Mouse (Mus musculus): ENCODE data around the gene Hivep3. TPM values are rescaled to one million over a fixed set of nuclear protein-coding genes. Genes with fewer than 3 reads are reported as not detected.
A peak's percentile ranks its signal among the peaks of the same experiment; 100 is the strongest.

The Hivep3 gene
- polyA plus RNA-seq, 1 experiment from 2014 or later, result 4.5 TPM

DNA sequence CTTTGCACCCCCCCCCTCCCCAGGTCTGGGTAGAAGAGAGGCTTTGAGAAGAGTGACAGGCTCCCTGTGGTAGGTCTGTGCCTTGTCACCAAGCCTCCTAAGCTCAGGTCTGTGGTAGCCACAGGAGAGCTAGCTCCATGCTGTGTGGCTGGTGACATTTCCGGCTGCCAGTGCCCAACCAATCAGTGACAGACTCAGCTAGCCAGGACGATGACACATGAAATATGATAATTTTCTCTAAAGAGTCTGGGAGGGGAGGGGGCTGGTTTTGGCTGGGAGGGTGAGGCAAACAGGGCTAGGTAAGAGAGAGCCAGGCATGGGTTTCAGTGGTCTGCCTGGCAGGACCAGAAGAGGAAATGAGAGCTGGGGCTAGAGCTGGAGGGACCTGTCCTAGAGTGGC, 79.2 kb downstream of the Hivep3 start:
- Histone ChIP-seq H3K27me3 (peaks cover 39% of the 10 kb centered on the region), H3K9ac (no peak overlapping the region), H3K4me2 (replicated peaks) (no peak overlapping the region), H3K36me3 (no peaks in the 10 kb centered on the region), H3K27ac (no peak overlapping the region), H3K4me3 (no peak overlapping the region), H3K4me1 (peaks cover 42% of the 10 kb centered on the region), H3K9me3 (replicated peaks) (no peaks in the 10 kb centered on the region)
- ATAC-seq (ENCODE audit: low FRiP score), result peak; percentile 29; the same call in 1 of the 2 replicates
- 4% methylated on average over 2 of the region's 2 CpGs for WGBS

DNA sequence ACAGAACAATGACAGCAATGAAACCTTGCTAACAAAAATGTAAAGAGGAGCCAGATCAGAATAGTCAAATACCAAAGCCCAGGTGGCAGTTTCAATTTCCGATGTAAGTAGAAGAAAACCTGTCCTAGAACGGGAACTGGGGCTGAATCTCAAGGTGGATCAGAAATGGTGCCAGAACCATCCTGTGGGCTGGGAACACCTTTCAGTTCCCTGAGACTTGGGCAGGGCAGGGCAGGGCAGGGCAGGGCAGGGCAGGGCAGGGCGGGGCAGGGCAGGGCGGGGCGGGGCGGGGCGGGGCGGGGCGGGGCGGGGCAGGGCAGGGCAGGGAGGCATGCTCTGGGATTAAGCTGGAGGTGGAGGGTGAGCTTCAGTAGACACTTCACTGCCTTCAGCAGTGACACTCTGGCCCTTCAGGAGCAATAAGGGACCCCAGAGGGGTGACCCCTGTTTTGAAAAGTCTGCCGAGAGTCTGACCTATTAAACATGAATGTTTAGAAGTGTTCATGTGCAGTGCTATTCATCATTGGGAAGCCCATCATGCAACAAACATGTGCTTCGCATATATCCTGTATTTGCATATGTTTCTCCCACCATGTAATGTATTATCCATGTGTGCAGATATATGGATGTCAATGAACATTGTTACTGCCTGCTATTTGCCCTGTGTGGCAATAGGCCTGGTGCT, 80.1 kb downstream of the Hivep3 start:
- peak; percentile 44; the same call in 1 of the 2 replicates for ATAC-seq (ENCODE audit: low FRiP score)
- no peaks in the 10 kb centered on the region for H3K36me3 ChIP-seq
- H3K9ac ChIP-seq, result no peak overlapping the region
- 10% methylated on average over 11 of the region's 12 CpGs for WGBS
- no peaks in the 10 kb centered on the region for H3K9me3 ChIP-seq (replicated peaks)
- peaks cover 39% of the 10 kb centered on the region for H3K27me3 ChIP-seq
- peak overlapping the region; percentile 92 for H3K4me2 ChIP-seq (replicated peaks)
- peak overlapping the region; percentile 78; the same call in 1 of the 2 replicates for H3K27ac ChIP-seq
- peak overlapping the region; percentile 58 for H3K4me3 ChIP-seq
- peaks cover 42% of the 10 kb centered on the region for H3K4me1 ChIP-seq

DNA sequence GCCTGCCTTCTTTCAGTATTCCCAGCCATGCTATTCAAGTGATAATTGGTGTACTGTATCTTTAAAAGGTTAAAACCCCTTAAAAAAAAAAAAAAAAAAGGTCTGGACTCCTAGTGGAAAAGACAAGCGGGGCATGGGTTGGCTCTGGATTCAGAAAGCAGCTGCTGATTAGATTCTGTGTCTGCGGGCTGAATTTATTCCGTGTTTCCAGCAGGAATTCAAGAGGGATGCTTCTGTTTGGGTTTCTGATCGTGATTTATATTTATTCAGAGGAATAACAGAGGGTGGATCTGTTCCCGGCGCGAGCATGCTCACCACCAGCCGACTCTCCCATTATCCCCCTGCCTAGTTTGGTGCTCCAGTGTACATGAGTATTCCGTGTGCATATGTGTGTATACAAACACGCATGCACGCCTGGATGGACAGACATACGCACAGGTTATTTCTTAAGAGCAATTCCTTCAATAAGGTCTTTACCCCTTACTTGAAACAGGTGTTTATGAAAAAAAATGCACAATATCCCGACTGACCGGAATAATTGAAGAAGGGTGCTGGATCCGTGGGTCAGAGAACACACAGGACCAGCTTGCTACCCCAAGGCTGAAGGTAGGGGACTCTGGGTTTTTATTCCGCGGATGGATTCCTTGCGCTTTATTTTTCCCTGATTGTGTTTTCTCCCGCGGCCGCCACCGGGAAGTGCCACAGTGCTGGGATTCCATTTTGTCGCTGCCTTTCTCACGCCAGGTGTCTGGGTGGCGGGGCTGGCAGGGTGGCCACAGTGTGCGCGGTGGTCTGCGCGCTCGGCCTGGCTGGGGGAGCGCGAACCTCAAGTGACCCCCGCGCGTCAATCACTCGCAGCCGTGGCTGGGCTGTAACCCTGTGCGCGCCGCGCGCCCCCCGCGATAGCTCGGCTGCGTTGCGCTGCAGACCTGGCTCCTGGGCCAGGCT, 80.9 kb downstream of the Hivep3 start:
- peak overlapping the region; percentile 92 for H3K4me2 ChIP-seq (replicated peaks)
- peak; percentile 49 for ATAC-seq (ENCODE audit: low FRiP score)
- peaks cover 39% of the 10 kb centered on the region for H3K27me3 ChIP-seq
- H3K36me3 ChIP-seq, result no peaks in the 10 kb centered on the region
- peak overlapping the region; percentile 71 for H3K9ac ChIP-seq
- H3K4me1 ChIP-seq, result peaks cover 42% of the 10 kb centered on the region
- peak overlapping the region; percentile 78 for H3K27ac ChIP-seq
- 1% methylated on average over 47 of the region's 47 CpGs for WGBS
- peak overlapping the region; percentile 58 for H3K4me3 ChIP-seq
- no peaks in the 10 kb centered on the region for H3K9me3 ChIP-seq (replicated peaks)

DNA sequence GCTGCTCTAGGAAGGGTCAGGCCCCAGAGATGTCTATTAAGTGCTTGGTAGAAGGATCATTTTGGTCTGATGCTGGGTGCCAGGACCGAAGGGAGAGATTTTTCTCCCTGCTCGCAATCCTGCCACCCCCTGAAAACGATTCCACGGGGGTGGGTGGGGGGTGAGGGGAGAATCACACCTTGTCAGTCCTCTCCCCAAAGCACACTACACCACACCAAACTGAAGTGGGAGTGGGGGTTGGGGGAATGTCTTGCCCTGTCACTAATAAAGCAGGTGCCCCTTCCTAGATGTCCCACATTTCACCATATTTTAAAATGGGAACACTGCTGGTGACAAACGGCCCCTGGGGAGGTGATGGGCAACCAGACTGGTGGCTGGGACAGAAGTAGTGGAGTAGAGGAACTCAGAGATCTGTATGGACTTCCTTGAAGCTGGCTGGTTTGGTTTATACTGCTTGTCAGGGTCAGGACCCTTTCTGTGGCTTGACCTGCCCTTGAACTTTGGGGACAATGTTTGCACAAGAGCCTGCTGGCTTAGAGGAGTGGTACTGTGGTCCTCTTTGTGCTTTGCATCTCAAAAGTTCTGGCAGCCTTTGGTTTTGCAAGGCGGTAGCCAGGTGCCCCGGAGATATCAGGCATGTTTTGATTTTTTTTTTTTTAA, 81.7 kb downstream of the Hivep3 start:
- peaks cover 42% of the 10 kb centered on the region for H3K4me1 ChIP-seq
- peak overlapping the region; percentile 92 for H3K4me2 ChIP-seq (replicated peaks)
- peak overlapping the region; percentile 71 for H3K9ac ChIP-seq
- H3K4me3 ChIP-seq, result peak overlapping the region; percentile 58
- H3K36me3 ChIP-seq, result no peaks in the 10 kb centered on the region
- H3K27ac ChIP-seq, result peak overlapping the region; percentile 78
- H3K27me3 ChIP-seq, result peaks cover 39% of the 10 kb centered on the region
- ATAC-seq (ENCODE audit: low FRiP score), result peak; percentile 46; the same call in 1 of the 2 replicates
- H3K9me3 ChIP-seq (replicated peaks), result no peaks in the 10 kb centered on the region
- WGBS, result 3% methylated on average over 7 of the region's 7 CpGs

DNA sequence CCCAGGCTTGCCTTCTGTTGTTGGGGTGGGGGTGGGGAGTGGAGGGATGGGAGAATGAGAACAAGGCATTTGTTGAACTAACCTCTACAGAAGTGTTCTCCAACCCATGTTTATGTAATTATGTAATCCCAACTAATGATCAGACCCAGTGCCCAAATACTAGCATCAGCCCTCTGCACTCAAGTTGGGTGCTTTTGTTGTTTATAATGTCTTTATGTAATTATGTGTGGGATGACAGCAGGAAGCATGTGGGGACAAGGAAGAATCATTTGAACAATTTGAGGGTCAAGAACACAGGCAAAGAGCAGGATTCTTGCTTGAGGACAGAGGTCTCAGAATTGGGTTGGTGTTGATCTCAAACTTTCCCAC, 82.2 kb downstream of the Hivep3 start:
- H3K27ac ChIP-seq, result no peak overlapping the region
- H3K27me3 ChIP-seq, result peaks cover 39% of the 10 kb centered on the region
- no peak overlapping the region for H3K4me3 ChIP-seq
- ATAC-seq (ENCODE audit: low FRiP score), result no peak
- H3K36me3 ChIP-seq, result no peaks in the 10 kb centered on the region
- no peaks in the 10 kb centered on the region for H3K9me3 ChIP-seq (replicated peaks)
- H3K4me2 ChIP-seq (replicated peaks), result peak overlapping the region; percentile 92; the same call in 1 of the 2 replicates
- H3K9ac ChIP-seq, result no peak overlapping the region
- H3K4me1 ChIP-seq, result peaks cover 42% of the 10 kb centered on the region

DNA sequence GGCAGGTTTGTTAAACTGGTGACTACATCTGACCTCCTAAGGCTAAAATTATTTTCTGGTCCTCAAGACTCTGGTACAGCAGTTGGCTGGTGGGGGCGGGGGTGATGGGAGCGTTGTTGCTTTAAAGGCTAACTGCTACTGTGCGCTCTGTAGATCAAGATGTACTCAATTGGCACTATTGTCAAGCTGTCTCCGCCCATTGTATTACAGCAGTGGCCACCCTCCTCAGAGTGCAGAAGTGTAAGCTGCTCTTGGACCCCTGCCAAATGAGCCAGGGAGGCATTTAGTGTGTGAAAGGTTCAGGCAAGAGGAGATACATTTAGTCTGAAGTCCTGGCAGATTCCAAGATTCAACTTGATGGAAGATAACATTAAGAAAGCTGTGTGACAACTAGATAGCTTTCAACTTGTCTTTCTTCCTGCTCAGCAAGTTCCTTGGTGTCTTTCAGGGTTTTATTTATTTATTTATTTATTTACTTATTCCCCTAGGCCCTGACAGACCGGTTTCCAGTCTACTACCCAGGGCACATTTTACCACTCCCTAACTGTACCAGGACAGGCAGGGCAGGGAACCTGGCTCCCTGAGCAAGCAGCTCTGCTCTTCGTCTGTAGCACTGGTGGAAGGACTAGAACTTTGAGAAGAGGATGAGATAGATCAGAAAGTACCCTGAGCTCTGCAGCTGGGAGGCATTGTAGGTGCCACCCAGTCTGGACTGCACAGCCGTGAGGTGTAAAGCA, 83.2 kb downstream of the Hivep3 start:
- no peaks in the 10 kb centered on the region for H3K9me3 ChIP-seq (replicated peaks)
- H3K36me3 ChIP-seq, result no peaks in the 10 kb centered on the region
- no peak overlapping the region for H3K27ac ChIP-seq
- no peak overlapping the region for H3K9ac ChIP-seq
- ATAC-seq (ENCODE audit: low FRiP score), result peak; percentile 57; the same call in 1 of the 2 replicates
- H3K4me3 ChIP-seq, result no peak overlapping the region
- H3K27me3 ChIP-seq, result peaks cover 31% of the 10 kb centered on the region
- H3K4me2 ChIP-seq (replicated peaks), result peak overlapping the region; percentile 11; the same call in 1 of the 2 replicates
- peaks cover 42% of the 10 kb centered on the region for H3K4me1 ChIP-seq
- WGBS, result 38% methylated on average over 7 of the region's 7 CpGs

DNA sequence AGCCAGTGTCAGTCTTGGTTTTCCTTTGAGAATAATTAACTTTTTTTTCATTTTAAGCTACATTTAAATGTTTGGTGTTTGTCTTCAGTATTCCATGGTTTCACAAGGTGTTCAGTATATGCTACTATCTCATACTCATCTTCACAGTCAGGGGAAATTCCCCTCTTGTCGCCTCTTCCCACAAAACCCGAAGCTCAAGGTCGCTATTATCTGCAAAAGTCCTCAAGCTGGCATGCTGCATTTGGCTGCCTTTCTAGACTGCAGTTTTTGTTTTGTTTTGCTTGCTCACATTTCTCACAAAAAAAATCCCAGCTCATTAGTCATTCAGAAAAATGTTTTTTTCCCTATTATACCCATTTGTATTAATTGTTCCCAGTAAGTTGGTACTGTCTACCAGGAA, 92.4 kb downstream of the Hivep3 start:
- H3K4me1 ChIP-seq, result no peaks in the 10 kb centered on the region
- H3K9ac ChIP-seq, result no peak overlapping the region
- H3K27ac ChIP-seq, result no peak overlapping the region
- no peaks in the 10 kb centered on the region for H3K36me3 ChIP-seq
- WGBS, result 88% methylated on average over 3 of the region's 3 CpGs
- no peak overlapping the region for H3K4me3 ChIP-seq
- no peaks in the 10 kb centered on the region for H3K9me3 ChIP-seq (replicated peaks)
- no peak for ATAC-seq (ENCODE audit: low FRiP score)
- H3K27me3 ChIP-seq, result no peaks in the 10 kb centered on the region
- no peak overlapping the region for H3K4me2 ChIP-seq (replicated peaks)

DNA sequence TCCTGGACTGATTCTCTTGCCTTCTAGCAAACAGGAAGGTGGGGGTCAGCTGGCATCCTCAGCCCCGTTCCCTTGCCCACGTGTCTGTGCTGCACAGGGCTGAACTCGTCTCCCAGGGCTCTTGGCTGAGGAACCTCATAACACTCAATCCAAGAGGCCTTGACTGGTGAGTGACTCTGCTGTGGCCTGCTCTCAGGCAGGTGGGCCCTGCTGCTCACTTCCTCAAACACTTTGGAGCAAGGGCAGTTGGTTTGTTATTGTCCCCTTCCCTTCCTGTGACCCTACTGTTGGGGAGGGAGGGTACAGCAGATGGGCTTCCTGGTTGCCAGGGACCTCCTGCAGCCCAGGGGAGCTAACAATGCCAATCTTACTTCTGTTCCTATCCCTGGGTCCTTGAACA, 94.8 kb downstream of the Hivep3 start:
- H3K9me3 ChIP-seq (replicated peaks), result no peaks in the 10 kb centered on the region
- H3K4me1 ChIP-seq, result no peaks in the 10 kb centered on the region
- no peak overlapping the region for H3K9ac ChIP-seq
- no peak overlapping the region for H3K4me2 ChIP-seq (replicated peaks)
- 82% methylated on average over 3 of the region's 3 CpGs for whole genome bisulfite sequencing
- H3K4me3 ChIP-seq, result no peak overlapping the region
- ATAC-seq (ENCODE audit: low FRiP score), result no peak
- no peaks in the 10 kb centered on the region for H3K36me3 ChIP-seq
- H3K27ac ChIP-seq, result no peak overlapping the region
- no peaks in the 10 kb centered on the region for H3K27me3 ChIP-seq

DNA sequence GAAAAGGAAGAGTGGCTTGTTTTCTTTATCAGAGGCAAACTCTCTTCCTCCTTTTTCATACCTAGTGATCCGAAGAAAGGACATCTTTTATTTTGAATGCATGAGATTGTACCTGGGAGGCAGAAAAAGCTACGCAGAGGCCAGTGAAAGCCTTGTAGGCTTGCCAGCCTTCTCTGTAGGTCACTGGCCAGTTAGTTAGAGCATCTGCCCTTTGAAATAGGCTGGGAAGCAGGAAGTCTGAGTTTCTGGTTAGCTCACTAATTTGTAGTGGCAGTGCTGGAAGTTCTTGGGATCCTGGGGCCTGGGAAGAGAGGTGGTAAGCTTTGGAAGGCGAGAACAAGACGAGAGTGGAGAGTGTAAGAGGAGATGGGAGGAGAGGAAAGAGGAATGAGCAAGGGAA, 95.4 kb downstream of the Hivep3 start:
- Histone ChIP-seq H3K27ac (no peak overlapping the region), H3K36me3 (no peaks in the 10 kb centered on the region), H3K9me3 (replicated peaks) (no peaks in the 10 kb centered on the region), H3K4me2 (replicated peaks) (no peak overlapping the region), H3K9ac (no peak overlapping the region), H3K4me3 (no peak overlapping the region), H3K4me1 (no peaks in the 10 kb centered on the region), H3K27me3 (no peaks in the 10 kb centered on the region)
- ATAC-seq (ENCODE audit: low FRiP score), result no peak
- WGBS, result 82% methylated on average over 4 of the region's 4 CpGs

DNA sequence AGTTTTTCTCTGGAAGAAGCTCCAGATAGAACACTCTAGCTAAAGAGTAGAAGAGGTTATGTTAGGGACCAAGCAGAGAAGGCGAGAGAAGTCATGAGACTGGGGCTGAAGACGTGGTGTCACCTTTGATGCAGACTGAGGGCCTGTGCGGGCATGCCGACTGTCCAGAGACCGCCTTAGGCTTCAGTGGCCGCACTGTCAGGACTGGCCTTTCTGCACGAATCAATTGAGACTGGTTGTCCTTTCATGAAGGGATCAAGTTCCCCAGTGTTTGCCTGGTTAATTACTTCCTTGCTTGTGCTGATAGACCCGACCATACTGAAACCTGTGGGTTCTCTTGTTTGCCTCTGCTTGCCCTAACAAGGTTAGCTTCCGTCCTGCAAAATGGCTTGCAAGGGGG, 99.7 kb downstream of the Hivep3 start:
- WGBS, result 58% methylated on average over 9 of the region's 9 CpGs
- H3K4me3 ChIP-seq, result no peak overlapping the region
- H3K27ac ChIP-seq, result no peak overlapping the region
- ATAC-seq (ENCODE audit: low FRiP score), result no peak
- H3K9ac ChIP-seq, result no peak overlapping the region
- H3K27me3 ChIP-seq, result no peaks in the 10 kb centered on the region
- H3K9me3 ChIP-seq (replicated peaks), result no peaks in the 10 kb centered on the region
- no peaks in the 10 kb centered on the region for H3K36me3 ChIP-seq
- H3K4me1 ChIP-seq, result peaks cover 3% of the 10 kb centered on the region; the same call in 1 of the 2 replicates
- no peak overlapping the region for H3K4me2 ChIP-seq (replicated peaks)

DNA sequence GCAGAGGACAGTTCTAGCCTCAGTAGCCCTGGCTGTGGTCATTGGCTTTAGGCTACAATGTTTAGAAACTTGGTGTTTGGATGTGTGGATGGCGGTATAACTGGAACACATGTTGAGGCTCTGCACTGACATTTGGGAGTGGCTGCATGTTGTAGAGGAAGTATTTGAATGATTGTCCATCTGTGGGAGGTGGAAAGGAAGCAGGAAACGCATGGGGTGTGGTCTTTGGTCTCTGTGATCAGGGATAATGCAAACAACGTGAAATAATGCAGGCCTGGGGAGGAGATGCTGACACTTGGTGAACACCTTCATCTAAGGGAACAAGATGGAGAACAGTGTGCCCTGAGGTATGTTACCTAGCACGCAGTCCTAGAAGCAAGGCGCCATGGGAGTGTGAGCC, 100.3 kb downstream of the Hivep3 start:
- 77% methylated on average over 5 of the region's 5 CpGs for WGBS
- Histone ChIP-seq H3K27me3 (no peaks in the 10 kb centered on the region), H3K9ac (no peak overlapping the region), H3K4me3 (no peak overlapping the region), H3K27ac (no peak overlapping the region), H3K4me2 (replicated peaks) (no peak overlapping the region), H3K36me3 (no peaks in the 10 kb centered on the region), H3K4me1 (peaks cover 3% of the 10 kb centered on the region; the same call in 1 of the 2 replicates), H3K9me3 (replicated peaks) (no peaks in the 10 kb centered on the region)
- ATAC-seq (ENCODE audit: low FRiP score), result no peak
